Mouse (Mus musculus) monocyte, adult 5-6 weeks (primary cell): ENCODE measurements around the gene Rap1b. TPM values are rescaled to one million over a fixed set of nuclear protein-coding genes. Genes with fewer than 3 reads are reported as not detected.

Experiments used
- ATAC-seq: fragments of 153-309, 156-312 bp; replicated peaks from 2 replicates; pipeline ENCODE4 v1.8.0; 2017; ENCODE audit warnings: mild to moderate bottlenecking; ENCODE audit not compliant: low TSS enrichment, insufficient number of reproducible peaks, severe bottlenecking, poor library complexity, low FRiP score
- total RNA-seq: library from RNA; stranded (forward); fragments of 200-1000, 200-491, 200-594 nt; gene quantifications from 3 replicates; pipeline ENCODE4 v1.2.3, GENCODE M21; 2017

The Rap1b gene
- total RNA-seq, 1 experiment from 2014 or later: 1,253 TPM

GRCm38 (mm10) chr10:117860958-117861357 is 15.1 kb upstream of the Rap1b start:
- peak; percentile 98 for ATAC-seq

GRCm38 (mm10) chr10:117860361-117860760 is 14.5 kb upstream of the Rap1b start:
- ATAC-seq: no peak

- no peak for ATAC-seq
Observed at GRCm38 (mm10) chr10:117859800-117860199, 14.0 kb upstream of the Rap1b start.

GRCm38 (mm10) chr10:117858241-117858640 is 12.4 kb upstream of the Rap1b start:
- ATAC-seq: no peak

- no peak for ATAC-seq
Observed at GRCm38 (mm10) chr10:117856001-117856720, 10.3 kb upstream of the Rap1b start.

GRCm38 (mm10) chr10:117852648-117853192 is 6.9 kb upstream of the Rap1b start:
- peak; percentile 16; the same call in 1 of the 2 replicates for ATAC-seq

GRCm38 (mm10) chr10:117848981-117849380 is 3.1 kb upstream of the Rap1b start:
- no peak for ATAC-seq

GRCm38 (mm10) chr10:117846796-117847195 is 961 bp upstream of the Rap1b start:
- ATAC-seq: no peak

- ATAC-seq: peak; percentile 65
Observed at GRCm38 (mm10) chr10:117846260-117846632, 411 bp upstream of the Rap1b start.

- peak; percentile 44 for ATAC-seq
Observed at GRCm38 (mm10) chr10:117844782-117845596, 846 bp downstream of the Rap1b start.

GRCm38 (mm10) chr10:117844279-117844678 is 1.6 kb downstream of the Rap1b start:
- ATAC-seq: no peak

- no peak for ATAC-seq
Observed at GRCm38 (mm10) chr10:117843690-117844089, 2.1 kb downstream of the Rap1b start.

GRCm38 (mm10) chr10:117841765-117842164 is 4.1 kb downstream of the Rap1b start:
- no peak for ATAC-seq

- ATAC-seq: no peak
Observed at GRCm38 (mm10) chr10:117840431-117840995, 5.3 kb downstream of the Rap1b start.

GRCm38 (mm10) chr10:117839737-117840136 is 6.1 kb downstream of the Rap1b start:
- no peak for ATAC-seq

- peak; percentile 52 for ATAC-seq
Observed at GRCm38 (mm10) chr10:117838924-117839323, 6.9 kb downstream of the Rap1b start.

GRCm38 (mm10) chr10:117836354-117836753 is 9.5 kb downstream of the Rap1b start:
- ATAC-seq: peak; percentile 72

- ATAC-seq: no peak
Observed at GRCm38 (mm10) chr10:117835453-117835852, 10.4 kb downstream of the Rap1b start.

GRCm38 (mm10) chr10:117830797-117831196 is 15.0 kb downstream of the Rap1b start:
- 0 out of 2 replicates have a peak, but pooled peaks have one; percentile 11 for ATAC-seq
